Mouse (Mus musculus) heart, postnatal 0 days (tissue): ENCODE measurements around the gene Eya2. TPM values are rescaled to one million over a fixed set of nuclear protein-coding genes. Genes with fewer than 3 reads are reported as not detected.

Experiments used
- ATAC-seq: fragments of 200-750 bp; cut with Nextera tagmentation; 2 replicates; pipeline ENCODE4 v1.8.0; 2017; ENCODE audit warnings: low read depth, moderate number of reproducible peaks, moderate library complexity; ENCODE audit not compliant: insufficient read depth
- DNase-seq: peaks from one replicate; pipeline ENCODE4 v3.0.0-alpha.2; 2016; ENCODE audit warnings: low spot score
- H3K27ac ChIP-seq: fragments of 300-500 bp; sonication (generic); 2 replicates; pipeline ENCODE4 v1.5.1; 2014; ENCODE audit warnings: low read depth, mild to moderate bottlenecking
- H3K27me3 ChIP-seq: fragments of 300-500 bp; sonication (generic); 2 replicates; pipeline ENCODE4 v1.6.1; 2014; ENCODE audit warnings: low read length, mixed read lengths; ENCODE audit not compliant: control insufficient read depth, insufficient read depth
- H3K36me3 ChIP-seq: fragments of 300-500 bp; sonication (generic); replicated peaks from 2 replicates; pipeline ENCODE4 v1.6.1; 2014; ENCODE audit warnings: low read length, mixed read lengths; ENCODE audit not compliant: control insufficient read depth, insufficient read depth
- H3K4me1 ChIP-seq: fragments of 300-500 bp; sonication (generic); 2 replicates; pipeline ENCODE4 v1.6.1; 2014; ENCODE audit warnings: antibody characterized with exemption; ENCODE audit not compliant: control insufficient read depth, insufficient read depth
- H3K4me2 ChIP-seq: fragments of 300-500 bp; sonication (generic); 2 replicates; pipeline ENCODE4 v1.6.1; 2014; ENCODE audit warnings: low read depth, mild to moderate bottlenecking, low read length, moderate library complexity
- H3K4me3 ChIP-seq: fragments of 300-500 bp; sonication (generic); 2 replicates; pipeline ENCODE4 v1.5.1; 2014; ENCODE audit warnings: low read depth, low read length
- H3K9ac ChIP-seq: fragments of 300-500 bp; sonication (generic); replicated peaks from 2 replicates; pipeline ENCODE4 v1.6.1; 2014; ENCODE audit warnings: low read depth, low read length, mixed read lengths
- H3K9me3 ChIP-seq: fragments of 300-500 bp; sonication (generic); replicated peaks from 2 replicates; pipeline ENCODE4 v1.6.1; 2016; ENCODE audit warnings: low read length; ENCODE audit not compliant: control insufficient read depth
- CTCF ChIP-seq: IDR thresholded peaks from 2 replicates; pipeline ENCODE4 v1.5.1; 2016; ENCODE audit warnings: antibody characterized with exemption, control low read depth, low read depth
- EP300 ChIP-seq: IDR thresholded peaks from 2 replicates; pipeline ENCODE4 v1.6.1; 2016; ENCODE audit warnings: antibody characterized with exemption, low read depth
- WGBS: fragments of 180-500 bp; shearing (Covaris S2); extraction: QIAGEN DNeasy Blood & Tissue Kit; methylation state at CpG from one replicate; pipeline ENCODE4 v1.1.7; 2014; 5-methylcytosine and 5-hydroxymethylcytosine counted together
- polyA plus RNA-seq: library from polyadenylated mRNA; unstranded; fragments of >200 nt; fragmentation: Nextera tagmentation; extraction: Ambion mirVana; gene quantifications from 2 replicates; pipeline ENCODE4 v1.2.1, GENCODE M21; 2015
- total RNA-seq: library from RNA; depleted of rRNA; stranded (reverse); fragments of >200 nt; gene quantifications from 2 replicates; pipeline ENCODE4 v1.2.3, GENCODE M21; 2014; ENCODE audit warnings: low replicate concordance

Gene Eya2
- total and polyA plus RNA-seq, 2 experiments from 2014 or later = 0.95 to 0.96 TPM

- Histone ChIP-seq H3K4me1 (no peaks in the 10 kb centered on the region), H3K9me3 (no peaks in the 10 kb centered on the region), H3K27ac (no peak overlapping the region), H3K4me2 (no peak overlapping the region), H3K27me3 (no peaks in the 10 kb centered on the region), H3K9ac (no peak overlapping the region), H3K36me3 (no peaks in the 10 kb centered on the region), H3K4me3 (no peak overlapping the region)
- no peak for ATAC-seq
- no peak for DNase-seq
- 36% methylated on average over 10 of the region's 11 CpGs for WGBS
- TF ChIP-seq EP300 = no peak
Observed at GRCm38 (mm10) chr2:165768805-165769358, 174.1 kb downstream of the Eya2 start.

- no peaks in the 10 kb centered on the region for H3K27me3 ChIP-seq
- H3K9ac ChIP-seq = no peak overlapping the region
- H3K4me3 ChIP-seq = no peak overlapping the region
- H3K4me1 ChIP-seq = no peaks in the 10 kb centered on the region
- H3K36me3 ChIP-seq = no peaks in the 10 kb centered on the region
- no peak overlapping the region for H3K4me2 ChIP-seq
- 65% methylated on average over 8 of the region's 10 CpGs for WGBS
- H3K9me3 ChIP-seq = no peaks in the 10 kb centered on the region
- ATAC-seq = no peak
- no peak for DNase-seq
- no peak overlapping the region for H3K27ac ChIP-seq
- TF ChIP-seq EP300 (no peak), CTCF (no peak)
Observed at GRCm38 (mm10) chr2:165769375-165769948, 174.6 kb downstream of the Eya2 start.

- no peak overlapping the region for H3K9ac ChIP-seq
- peak; percentile 55 for ATAC-seq
- H3K4me2 ChIP-seq = no peak overlapping the region
- no peak for TF ChIP-seq EP300
- TF ChIP-seq CTCF = peak; percentile 97
- H3K4me1 ChIP-seq = no peaks in the 10 kb centered on the region
- H3K36me3 ChIP-seq = peaks cover 14% of the 10 kb centered on the region
- 23% methylated on average over 6 of the region's 6 CpGs for WGBS
- DNase-seq = peak; percentile 83
- no peaks in the 10 kb centered on the region for H3K9me3 ChIP-seq
- H3K4me3 ChIP-seq = no peak overlapping the region
- no peaks in the 10 kb centered on the region for H3K27me3 ChIP-seq
- H3K27ac ChIP-seq = no peak overlapping the region
Observed at GRCm38 (mm10) chr2:165778927-165779326, 184.1 kb downstream of the Eya2 start.

GRCm38 (mm10) chr2:165782324-165782723 is 187.5 kb downstream of the Eya2 start:
- no peaks in the 10 kb centered on the region for H3K27me3 ChIP-seq
- WGBS = 26% methylated on average over 5 of the region's 5 CpGs
- no peak overlapping the region for H3K9ac ChIP-seq
- H3K9me3 ChIP-seq = no peaks in the 10 kb centered on the region
- H3K4me1 ChIP-seq = 0 out of 2 replicates have a peak, but pooled peaks cover under 1% of the 10 kb centered on the region
- TF ChIP-seq EP300 (no peak), CTCF (peak; percentile 98)
- no peak overlapping the region for H3K4me3 ChIP-seq
- H3K27ac ChIP-seq = no peak overlapping the region
- ATAC-seq (peak; percentile 45; the same call in 1 of the 2 replicates), DNase-seq (peak; percentile 63)
- H3K36me3 ChIP-seq = peaks cover 44% of the 10 kb centered on the region
- no peak overlapping the region for H3K4me2 ChIP-seq

- no peak overlapping the region for H3K27ac ChIP-seq
- 88% methylated on average over 20 of the region's 20 CpGs for WGBS
- H3K36me3 ChIP-seq = peaks cover 67% of the 10 kb centered on the region
- no peaks in the 10 kb centered on the region for H3K27me3 ChIP-seq
- H3K4me2 ChIP-seq = no peak overlapping the region
- no peak overlapping the region for H3K9ac ChIP-seq
- peaks cover 5% of the 10 kb centered on the region; the same call in 1 of the 2 replicates for H3K4me1 ChIP-seq
- TF ChIP-seq CTCF (no peak), EP300 (no peak)
- H3K4me3 ChIP-seq = no peak overlapping the region
- H3K9me3 ChIP-seq = no peaks in the 10 kb centered on the region
- no peak for ATAC-seq
- no peak for DNase-seq
Observed at GRCm38 (mm10) chr2:165785312-165786036, 190.6 kb downstream of the Eya2 start.
